Mouse (Mus musculus) hindbrain, embryonic 16.5 days (tissue): ENCODE measurements around the gene G530012D18Rik. TPM values are rescaled to one million over a fixed set of nuclear protein-coding genes. Genes with fewer than 3 reads are reported as not detected.
"Not testable (repeated sequence)": the region's sequence is repeated elsewhere in the genome, so short reads cannot be mapped to it uniquely, and the experiment has no call there.

Experiments
- ATAC-seq: fragments of 200-750 bp; cut with Nextera tagmentation; 2 replicates; pipeline ENCODE4 v1.8.0; 2017; ENCODE audit warnings: moderate TSS enrichment, moderate library complexity
- H3K27ac ChIP-seq: fragments of 300-500 bp; sonication (generic); 2 replicates; pipeline ENCODE4 v1.5.1; 2014; ENCODE audit warnings: low read depth, mild to moderate bottlenecking, control low read depth, low read length, moderate library complexity
- H3K27me3 ChIP-seq: fragments of 300-500 bp; sonication (generic); replicated peaks from 2 replicates; pipeline ENCODE4 v1.6.1; 2014; ENCODE audit warnings: low read length; ENCODE audit not compliant: control insufficient read depth, insufficient read depth
- H3K36me3 ChIP-seq: fragments of 300-500 bp; sonication (generic); 2 replicates; pipeline ENCODE4 v1.6.1; 2014; ENCODE audit warnings: mild to moderate bottlenecking, low read length, moderate library complexity, mixed read lengths; ENCODE audit not compliant: control insufficient read depth, insufficient read depth
- H3K4me1 ChIP-seq: fragments of 300-500 bp; sonication (generic); 2 replicates; pipeline ENCODE4 v1.6.1; 2014; ENCODE audit warnings: low read depth, low read length; ENCODE audit not compliant: control insufficient read depth, insufficient read depth
- H3K4me2 ChIP-seq: fragments of 300-500 bp; sonication (generic); 2 replicates; pipeline ENCODE4 v1.6.1; 2014; ENCODE audit warnings: mild to moderate bottlenecking, low read length, control low read depth, moderate library complexity
- H3K4me3 ChIP-seq: fragments of 300-500 bp; sonication (generic); 2 replicates; pipeline ENCODE4 v1.5.1; 2014; ENCODE audit warnings: mild to moderate bottlenecking, low read length, control low read depth, moderate library complexity
- H3K9ac ChIP-seq: fragments of 300-500 bp; sonication (generic); 2 replicates; pipeline ENCODE4 v1.6.1; 2014; ENCODE audit warnings: low read depth, mild to moderate bottlenecking, control low read depth, low read length, moderate library complexity
- H3K9me3 ChIP-seq: fragments of 300-500 bp; sonication (generic); 2 replicates; pipeline ENCODE4 v1.6.1; 2014; ENCODE audit warnings: mild to moderate bottlenecking, low read length, moderate library complexity; ENCODE audit not compliant: control insufficient read depth
- WGBS: fragments of 180-500 bp; shearing (Covaris S2); extraction: QIAGEN DNeasy Blood & Tissue Kit; methylation state at CpG from one replicate; pipeline ENCODE4 v1.1.7; 2014; 5-methylcytosine and 5-hydroxymethylcytosine counted together
- polyA plus RNA-seq: library from polyadenylated mRNA; unstranded; fragments of >200 nt; fragmentation: Nextera tagmentation; extraction: Ambion mirVana; gene quantifications from 2 replicates; pipeline ENCODE4 v1.2.1, GENCODE M21; 2015

The G530012D18Rik gene
- polyA plus RNA-seq, result not detected in 2 replicates

GRCm38 (mm10) chr1:85575376-85575775 lies at the start of gene G530012D18Rik:
G530012D18Rik (plus strand) TSS chr1:85575676.
- not testable (repeated sequence) for H3K4me3 ChIP-seq, H3K36me3 ChIP-seq, H3K27ac ChIP-seq, H3K4me2 ChIP-seq, H3K9ac ChIP-seq, ATAC-seq, H3K27me3 ChIP-seq, H3K9me3 ChIP-seq, H3K4me1 ChIP-seq
- WGBS, result 80% methylated on average over 2 of the region's 3 CpGs

DNA sequence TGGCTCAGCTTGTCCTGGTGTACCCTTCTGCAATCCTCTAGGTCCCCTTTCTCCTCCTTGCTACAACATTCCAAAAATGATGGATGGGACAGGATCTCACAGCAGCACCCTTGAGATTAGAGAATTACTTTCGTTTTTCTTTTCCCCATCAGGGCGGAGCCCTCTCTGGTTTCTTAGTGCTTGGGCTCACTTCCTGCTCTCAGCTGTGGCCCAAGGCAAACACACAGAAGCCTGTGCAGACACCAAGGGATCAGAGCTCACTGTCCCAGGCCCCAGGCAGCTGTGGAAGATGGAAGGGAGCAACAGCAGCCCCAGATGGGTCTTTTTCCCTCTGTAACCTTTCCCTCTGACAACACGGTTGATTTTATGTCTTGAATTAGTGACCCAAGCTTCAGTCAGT lies 49.1 kb upstream of the G530012D18Rik start:
- not testable (repeated sequence) for ATAC-seq, H3K9me3 ChIP-seq
- WGBS, result 81% methylated on average over 3 of the region's 3 CpGs

DNA sequence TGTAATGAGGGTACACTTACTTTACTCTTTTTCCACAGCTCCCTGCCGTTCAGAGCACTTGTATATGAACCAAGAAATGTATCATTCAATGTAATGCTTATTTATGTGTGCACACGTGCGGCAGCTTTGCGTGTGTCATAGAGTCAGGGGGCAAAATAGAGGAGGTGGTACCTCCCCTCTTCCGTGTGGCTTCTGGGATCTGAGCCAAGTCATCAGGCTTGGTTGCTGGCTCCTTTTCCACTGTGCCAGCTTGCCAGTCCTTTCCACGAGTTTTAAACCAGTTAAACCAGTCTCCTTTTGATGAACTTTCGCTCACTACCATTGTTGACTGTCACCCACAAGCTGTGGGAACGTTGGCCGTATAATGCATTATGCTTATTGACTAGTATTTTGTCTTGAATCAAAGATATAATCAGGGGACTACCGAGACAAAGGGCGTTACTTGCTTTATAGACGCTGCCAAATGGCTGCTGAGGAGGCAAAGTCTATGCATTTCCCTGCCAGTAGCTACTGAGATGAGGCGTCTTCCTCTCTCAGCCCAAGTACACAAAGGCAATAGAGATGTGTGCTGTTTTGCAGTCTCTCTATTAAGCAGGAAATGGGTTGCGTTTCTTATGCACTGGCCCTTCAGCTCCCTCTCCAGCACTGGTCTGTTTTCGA lies 46.9 kb upstream of the G530012D18Rik start:
- H3K27ac ChIP-seq, H3K36me3 ChIP-seq, H3K4me3 ChIP-seq, H3K4me1 ChIP-seq, H3K9ac ChIP-seq, H3K4me2 ChIP-seq, ATAC-seq, H3K27me3 ChIP-seq, H3K9me3 ChIP-seq: not testable (repeated sequence)
- WGBS, result 74% methylated on average over 13 of the region's 15 CpGs

More for the DNA sequence above, 49.1 kb upstream of the G530012D18Rik start:
- not testable (repeated sequence) for H3K36me3 ChIP-seq, H3K4me1 ChIP-seq, H3K27ac ChIP-seq, H3K9ac ChIP-seq, H3K4me2 ChIP-seq, H3K4me3 ChIP-seq, H3K27me3 ChIP-seq

DNA sequence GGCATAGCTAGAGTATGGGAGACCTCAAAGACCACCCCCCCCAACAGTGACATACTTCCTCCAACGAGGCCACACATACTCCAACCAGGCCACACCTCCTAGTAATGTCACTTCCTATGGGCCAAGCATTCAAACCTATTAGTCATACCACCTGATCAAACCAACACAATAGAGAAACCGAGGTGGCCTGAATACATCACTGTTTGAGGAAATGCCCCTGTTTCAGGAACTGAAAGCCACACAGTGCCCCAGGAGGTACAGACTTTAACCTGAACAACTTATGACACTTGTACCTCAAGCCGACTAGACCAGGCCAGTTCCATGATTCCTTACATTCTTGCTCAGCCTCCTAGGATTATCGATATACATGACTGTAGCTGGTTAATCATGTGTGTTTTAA lies 31.7 kb upstream of the G530012D18Rik start:
- WGBS, result 85% methylated on average over 3 of the region's 4 CpGs
- H3K9me3 ChIP-seq, ATAC-seq: not testable (repeated sequence)

DNA sequence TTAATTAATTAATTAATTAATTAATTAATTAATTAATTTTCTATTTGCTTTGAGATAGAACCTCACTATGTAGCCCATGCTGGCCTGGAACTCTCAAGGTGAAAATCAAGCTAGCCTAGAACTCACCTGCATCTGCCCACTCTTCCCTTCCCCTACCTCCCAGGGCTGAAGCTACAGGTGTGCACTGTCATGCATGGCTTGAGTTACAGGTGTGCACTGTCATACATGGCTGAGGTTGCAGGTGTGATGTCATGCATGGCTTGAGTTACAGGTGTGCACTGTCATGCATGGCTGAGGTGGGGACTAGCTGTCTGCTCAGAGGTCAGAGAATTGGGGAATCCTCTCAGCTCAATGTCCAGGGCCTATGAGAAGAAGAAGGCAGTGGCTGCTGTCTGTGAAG lies 29.0 kb upstream of the G530012D18Rik start:
- H3K27me3 ChIP-seq, H3K4me3 ChIP-seq, H3K9ac ChIP-seq, H3K4me1 ChIP-seq, H3K27ac ChIP-seq, H3K4me2 ChIP-seq, ATAC-seq, H3K9me3 ChIP-seq, H3K36me3 ChIP-seq: not testable (repeated sequence)

More for the DNA sequence above, 31.7 kb upstream of the G530012D18Rik start:
- H3K4me3 ChIP-seq, H3K4me1 ChIP-seq, H3K4me2 ChIP-seq, H3K9ac ChIP-seq, H3K27ac ChIP-seq, H3K27me3 ChIP-seq, H3K36me3 ChIP-seq: not testable (repeated sequence)

GRCm38 (mm10) chr1:85555261-85555660 lies 20.2 kb upstream of the G530012D18Rik start:
- H3K4me1 ChIP-seq, ATAC-seq, H3K27me3 ChIP-seq, H3K4me3 ChIP-seq, H3K36me3 ChIP-seq, H3K9ac ChIP-seq, H3K27ac ChIP-seq, H3K4me2 ChIP-seq, H3K9me3 ChIP-seq: not testable (repeated sequence)
- 85% methylated on average over 4 of the region's 4 CpGs for WGBS

GRCm38 (mm10) chr1:85573554-85573953 lies 1.9 kb upstream of the G530012D18Rik start:
- not testable (repeated sequence) for ATAC-seq, H3K9me3 ChIP-seq, H3K27ac ChIP-seq

DNA sequence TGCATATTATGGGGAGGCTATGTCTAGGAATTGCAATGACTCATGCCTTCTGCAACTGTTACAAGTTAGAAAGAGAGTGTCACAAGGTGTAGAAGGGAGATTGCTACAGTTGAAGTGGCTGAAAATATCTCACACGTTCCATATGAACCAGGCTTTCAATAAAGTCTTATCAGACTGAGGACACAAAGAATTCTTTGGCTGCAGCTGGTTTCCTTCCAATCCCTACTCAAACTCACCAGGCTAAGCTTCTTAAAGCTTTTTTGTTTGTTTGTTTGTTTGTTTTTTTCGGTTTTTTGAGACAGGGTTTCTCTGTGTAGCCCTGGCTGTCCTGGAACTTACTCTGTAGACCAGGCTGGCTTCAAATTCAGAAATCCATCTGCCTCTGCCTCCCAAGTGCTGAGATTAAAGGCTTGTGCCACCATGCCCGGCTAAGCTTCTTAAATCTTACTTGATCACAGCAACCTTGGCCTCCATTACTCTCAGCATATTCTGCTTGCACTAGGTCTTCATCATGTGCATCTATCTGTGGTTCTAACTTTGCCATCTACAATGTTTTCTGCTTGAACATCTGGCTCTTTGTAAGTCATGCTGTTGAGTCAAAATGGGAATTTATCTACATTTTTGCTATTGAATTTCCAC lies 3.0 kb downstream of the G530012D18Rik start:
- not testable (repeated sequence) for H3K27me3 ChIP-seq, ATAC-seq
- WGBS, result 62% methylated on average over 2 of the region's 3 CpGs

More at GRCm38 (mm10) chr1:85573554-85573953, 1.9 kb upstream of the G530012D18Rik start:
- not testable (repeated sequence) for H3K36me3 ChIP-seq, H3K9ac ChIP-seq, H3K27me3 ChIP-seq, H3K4me3 ChIP-seq, H3K4me1 ChIP-seq, H3K4me2 ChIP-seq
- WGBS, result 69% methylated on average over 4 of the region's 4 CpGs

DNA sequence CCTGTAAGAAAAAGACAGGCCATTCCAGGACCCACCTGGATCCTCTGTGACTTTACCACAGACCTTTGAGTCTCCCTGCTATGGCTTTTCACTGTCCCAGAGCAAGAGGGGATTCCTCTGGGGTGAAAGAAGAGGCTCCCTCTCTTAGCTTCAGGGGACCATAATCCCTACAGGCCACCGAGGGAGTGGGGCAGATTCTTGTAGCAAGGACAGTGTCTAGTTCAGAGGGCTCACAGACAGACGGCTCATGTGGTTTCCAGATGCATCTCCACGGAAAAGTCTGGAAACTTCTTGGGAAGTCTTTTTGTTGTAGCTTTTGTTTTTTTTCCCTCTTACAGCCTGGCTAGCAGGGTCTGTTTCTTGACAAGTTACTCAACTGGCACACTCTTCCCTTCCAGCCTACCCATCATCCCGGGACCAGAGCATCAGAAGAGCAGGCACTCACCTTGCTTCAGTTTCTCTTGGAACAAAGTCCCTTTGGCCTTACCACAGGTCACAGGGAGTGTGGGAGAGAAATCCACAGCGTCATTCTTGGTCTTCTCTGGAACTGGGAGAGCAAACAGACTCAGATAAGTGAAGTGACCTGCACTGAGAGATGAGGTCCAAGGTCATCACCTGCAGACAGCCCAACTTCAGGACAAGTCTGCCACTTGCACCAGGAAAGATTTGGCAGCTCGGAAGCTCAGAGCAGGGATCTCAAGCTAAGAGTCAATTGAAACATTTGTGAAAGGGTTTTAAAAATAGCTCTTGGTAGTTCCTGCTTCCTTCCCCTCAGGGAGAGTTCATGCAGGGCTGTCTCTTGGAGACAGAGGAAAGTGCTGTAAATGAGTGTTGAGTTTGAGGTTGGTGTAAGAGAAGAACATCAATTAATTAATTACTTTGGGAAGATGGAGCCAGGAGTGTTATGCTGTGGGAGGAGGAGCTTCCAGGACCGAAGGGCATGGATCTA lies 4.0 kb downstream of the G530012D18Rik start:
- not testable (repeated sequence) for H3K4me1 ChIP-seq, H3K36me3 ChIP-seq, H3K4me2 ChIP-seq, H3K27me3 ChIP-seq, H3K9me3 ChIP-seq, ATAC-seq, H3K4me3 ChIP-seq, H3K27ac ChIP-seq, H3K9ac ChIP-seq
- 72% methylated on average over 6 of the region's 7 CpGs for WGBS

More for the DNA sequence above, 3.0 kb downstream of the G530012D18Rik start:
- H3K9ac ChIP-seq, H3K27ac ChIP-seq, H3K4me3 ChIP-seq, H3K4me1 ChIP-seq, H3K4me2 ChIP-seq, H3K36me3 ChIP-seq, H3K9me3 ChIP-seq: not testable (repeated sequence)
